Mouse (Mus musculus) c-Kit-positive CD71-negative TER-119-negative erythroid progenitor cells, embryonic 14.5 days (primary cell): Measurements from ENCODE around the gene Lin28a.
"Not testable (repeated sequence)": the region's sequence is repeated elsewhere in the genome, so short reads cannot be mapped to it uniquely, and the experiment has no call there.

ENCODE experiments used
- DNase-seq: peaks from one replicate; pipeline ENCODE4 v3.0.0-alpha.2; 2013; ENCODE audit warnings: low read depth

Lin28a gene

DNA sequence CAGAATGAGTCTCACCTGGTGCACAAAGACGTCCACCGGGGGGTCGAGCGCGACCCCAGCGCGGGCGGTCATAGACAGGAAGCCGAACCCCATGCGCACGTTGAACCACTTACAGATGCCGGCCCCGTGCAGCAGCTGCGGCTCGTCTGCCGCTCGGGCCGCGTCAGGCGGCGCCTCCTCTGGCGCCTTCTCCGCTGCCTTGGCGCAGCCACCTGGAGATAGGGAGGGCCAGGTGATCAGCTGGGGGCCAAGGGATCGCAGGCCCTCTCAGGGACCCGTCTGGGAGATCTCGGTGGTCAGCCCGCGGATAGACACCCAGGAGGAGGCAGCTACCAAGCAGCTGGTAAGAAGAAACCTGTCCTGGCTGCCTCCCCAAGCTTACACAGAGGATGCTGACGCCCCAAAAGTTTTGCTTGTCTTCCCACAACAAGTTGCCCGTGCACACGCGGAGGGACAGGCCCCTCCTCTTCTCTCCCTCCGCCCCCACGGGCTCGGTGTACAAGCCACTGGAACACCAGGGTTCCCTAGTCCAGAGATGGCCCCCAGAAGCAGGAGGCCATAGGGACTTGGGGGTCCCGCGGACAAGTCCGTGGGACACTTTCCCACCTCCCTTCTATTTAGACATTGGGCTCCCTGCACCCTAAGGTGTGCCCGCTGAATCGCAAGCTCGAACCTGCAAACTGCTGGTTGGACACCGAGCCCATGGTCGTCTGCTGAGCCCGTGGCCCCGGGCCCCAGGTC lies 433 bp downstream of the Lin28a start:
- DNase-seq: no peak

DNA sequence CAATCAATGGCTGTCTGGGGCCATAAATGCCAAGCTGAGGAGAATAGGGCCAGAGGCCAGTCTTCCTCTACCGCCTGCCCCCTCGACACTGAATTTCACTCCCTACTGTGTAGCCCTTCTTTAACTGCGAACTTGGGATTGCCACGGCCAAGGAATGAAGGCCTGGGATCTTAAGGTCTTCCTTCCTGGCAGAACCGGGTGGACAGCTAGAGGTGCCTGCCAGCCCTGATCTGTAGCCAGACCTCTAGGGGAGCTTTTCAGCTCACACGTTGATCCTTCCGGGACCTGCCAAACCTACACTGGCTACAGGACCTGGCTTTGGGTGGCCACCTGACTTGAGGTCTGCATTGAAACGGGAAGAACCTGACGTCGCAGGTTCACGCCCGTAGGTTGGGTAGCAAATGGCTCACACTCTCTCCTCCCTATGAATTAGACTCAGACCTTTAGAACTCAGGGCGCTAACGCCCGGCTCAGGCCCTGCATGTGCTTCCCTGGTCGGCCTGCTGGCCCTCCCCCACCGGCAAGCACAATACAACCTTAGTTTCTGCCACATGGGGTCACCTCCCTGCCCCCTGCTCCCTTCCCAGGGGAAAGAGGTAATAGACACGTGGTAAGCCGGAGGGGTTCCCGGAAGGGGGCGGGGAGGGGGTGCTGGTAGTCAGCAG lies 1.3 kb downstream of the Lin28a start:
- DNase-seq: no peak

DNA sequence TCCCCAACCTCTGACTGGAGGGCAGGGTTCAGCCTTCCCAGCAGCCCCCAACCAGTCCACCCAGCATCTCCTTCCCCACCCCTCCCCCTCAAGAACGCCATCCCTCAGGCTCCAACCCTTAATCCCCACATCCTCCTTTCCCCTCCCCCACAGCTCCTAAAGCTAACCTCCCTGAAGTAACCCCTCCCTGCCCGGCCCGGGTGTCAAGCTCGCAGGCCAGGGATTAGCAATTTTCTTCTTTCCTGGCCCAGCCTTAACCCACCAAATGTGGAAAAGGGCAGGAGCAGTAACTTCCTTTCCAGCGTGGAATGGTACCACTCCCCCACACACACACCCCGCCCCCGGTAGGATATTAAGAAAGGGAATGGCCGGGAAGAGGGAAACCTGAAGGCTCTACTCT lies 1.9 kb downstream of the Lin28a start:
- no peak for DNase-seq

DNA sequence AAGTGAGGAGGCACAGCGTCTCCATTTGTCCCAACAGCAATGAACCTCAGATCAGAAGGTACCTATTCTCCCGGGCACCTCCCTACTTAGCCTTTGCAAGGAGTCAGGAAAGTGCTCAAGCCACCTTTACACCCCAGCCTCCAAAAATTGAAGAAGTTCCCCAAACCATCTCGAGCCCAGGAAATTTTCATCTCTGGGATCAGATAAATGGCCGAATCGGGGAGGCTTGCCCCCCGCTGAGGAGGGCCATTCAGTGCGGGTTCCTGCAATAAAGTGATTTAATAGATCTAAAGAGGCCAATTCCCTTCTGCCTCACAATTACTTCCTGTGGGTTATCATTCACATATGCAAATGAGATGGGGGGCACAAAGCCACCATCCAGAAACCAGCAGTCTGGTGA lies 2.4 kb downstream of the Lin28a start:
- DNase-seq: no peak

DNA sequence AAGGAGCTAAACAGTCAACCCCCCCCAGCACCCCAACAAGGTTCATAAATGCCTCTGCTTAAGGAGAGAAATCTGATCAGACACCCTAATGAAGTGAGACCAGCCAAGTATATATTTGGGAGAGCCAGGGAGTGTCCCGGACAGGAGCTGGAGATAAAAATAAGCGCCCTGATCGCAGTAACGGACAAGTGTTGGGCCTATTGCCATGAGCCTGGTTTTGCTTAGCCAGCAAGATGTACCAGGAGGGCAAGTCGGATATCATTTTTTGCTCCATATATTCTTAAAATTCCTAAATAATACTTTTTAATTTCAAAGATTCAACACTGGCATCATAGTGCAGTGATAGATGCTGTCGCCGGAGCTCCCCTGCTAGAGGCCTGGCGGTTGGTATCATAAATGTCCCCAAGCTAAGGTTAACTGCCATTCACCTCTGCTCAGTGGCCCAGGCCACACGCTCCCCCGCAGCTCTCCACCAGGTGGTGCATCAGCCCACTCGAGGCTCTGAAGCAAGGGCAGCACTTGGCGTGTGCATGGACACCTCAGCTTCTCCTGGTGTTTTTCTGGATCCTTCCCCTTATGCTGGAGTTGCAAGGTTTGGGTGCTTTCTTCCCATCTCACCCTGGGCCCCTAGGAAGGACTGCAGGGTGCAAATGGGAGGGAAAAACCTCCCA lies 5.6 kb downstream of the Lin28a start:
- DNase-seq: no peak

DNA sequence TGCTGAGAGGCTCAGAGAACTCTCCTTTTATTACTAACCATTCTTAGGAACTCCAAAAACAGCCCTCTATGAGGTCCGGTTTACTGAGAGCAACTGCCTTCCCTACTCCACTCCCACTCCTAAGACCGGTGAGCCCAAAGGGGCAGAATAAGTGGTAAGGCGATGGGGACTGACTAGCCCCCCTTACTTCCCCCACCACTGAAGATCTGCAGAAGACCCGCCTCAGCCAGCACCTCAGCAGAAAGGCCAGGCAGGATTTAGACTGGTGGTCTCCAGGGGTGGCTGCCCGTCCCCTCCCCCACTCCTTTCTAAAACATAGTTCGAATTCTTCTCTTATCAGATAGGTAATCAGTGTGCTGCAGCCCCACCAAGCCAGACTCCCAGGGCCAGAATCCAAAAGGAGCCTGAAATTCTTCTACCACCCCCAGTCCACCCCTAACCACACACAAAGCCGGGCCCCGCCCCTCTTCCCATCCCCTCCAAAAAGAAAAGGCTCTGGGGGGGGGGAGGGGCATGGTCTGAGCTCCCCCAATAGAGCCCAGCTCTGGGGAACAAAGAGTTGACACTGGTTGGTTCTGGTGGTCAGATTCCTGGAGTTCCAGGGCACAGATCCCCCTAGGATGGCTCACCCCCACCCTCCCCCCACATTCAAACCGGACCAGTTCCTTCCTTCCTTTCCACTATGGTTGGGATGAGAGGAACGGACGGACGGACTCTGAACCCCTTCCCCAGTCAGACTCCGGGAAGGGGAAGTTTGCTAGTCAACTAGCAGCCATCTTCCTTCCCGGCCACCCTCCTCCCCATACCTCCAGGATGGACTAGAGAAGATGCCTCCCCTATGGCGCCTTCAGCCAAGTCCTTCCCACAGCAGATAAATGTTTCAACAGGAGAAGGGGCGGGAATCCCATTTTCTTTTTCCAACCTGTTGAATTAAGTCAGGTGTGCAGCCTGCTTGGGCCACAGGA lies 6.9 kb downstream of the Lin28a start:
- DNase-seq: no peak

DNA sequence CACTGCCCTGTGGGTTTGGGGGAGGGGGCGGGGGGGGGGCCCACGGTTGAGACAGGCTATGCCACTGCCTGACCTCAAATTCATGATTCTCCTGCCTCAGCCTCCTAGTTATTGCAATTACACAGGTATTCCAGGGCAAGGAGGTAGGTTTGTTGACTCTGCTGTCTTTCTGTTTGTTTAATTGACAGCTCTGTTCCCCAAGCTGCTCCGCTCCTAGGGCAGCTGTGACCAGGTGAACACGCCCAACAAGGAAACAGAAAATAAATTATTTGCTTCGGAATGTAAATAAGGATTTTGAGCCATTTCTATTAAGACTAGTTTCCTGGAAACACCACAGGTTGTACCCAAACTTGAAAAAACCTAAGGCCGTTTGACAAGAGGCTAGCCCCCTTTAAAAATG lies 8.9 kb downstream of the Lin28a start:
- DNase-seq: no peak

DNA sequence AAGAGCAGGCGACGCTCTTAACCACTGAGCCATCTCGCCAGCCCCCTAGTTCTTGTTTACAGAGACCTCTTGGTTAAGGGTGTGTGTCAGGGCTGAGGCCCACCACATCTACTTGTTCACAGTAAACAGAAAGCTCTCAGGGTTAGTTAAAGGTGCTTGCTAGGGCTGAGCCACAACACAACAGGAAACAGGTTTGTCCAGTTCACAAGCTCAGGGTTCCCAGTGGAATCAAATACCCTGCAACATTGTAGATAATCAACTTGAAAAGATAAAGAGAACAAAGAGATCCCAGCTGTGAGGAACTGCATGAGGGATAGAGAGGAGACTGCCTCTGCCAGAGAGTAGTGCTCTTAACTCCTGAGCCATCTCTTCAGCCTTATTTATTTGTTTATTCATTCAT lies 11.8 kb downstream of the Lin28a start:
- no peak for DNase-seq

DNA sequence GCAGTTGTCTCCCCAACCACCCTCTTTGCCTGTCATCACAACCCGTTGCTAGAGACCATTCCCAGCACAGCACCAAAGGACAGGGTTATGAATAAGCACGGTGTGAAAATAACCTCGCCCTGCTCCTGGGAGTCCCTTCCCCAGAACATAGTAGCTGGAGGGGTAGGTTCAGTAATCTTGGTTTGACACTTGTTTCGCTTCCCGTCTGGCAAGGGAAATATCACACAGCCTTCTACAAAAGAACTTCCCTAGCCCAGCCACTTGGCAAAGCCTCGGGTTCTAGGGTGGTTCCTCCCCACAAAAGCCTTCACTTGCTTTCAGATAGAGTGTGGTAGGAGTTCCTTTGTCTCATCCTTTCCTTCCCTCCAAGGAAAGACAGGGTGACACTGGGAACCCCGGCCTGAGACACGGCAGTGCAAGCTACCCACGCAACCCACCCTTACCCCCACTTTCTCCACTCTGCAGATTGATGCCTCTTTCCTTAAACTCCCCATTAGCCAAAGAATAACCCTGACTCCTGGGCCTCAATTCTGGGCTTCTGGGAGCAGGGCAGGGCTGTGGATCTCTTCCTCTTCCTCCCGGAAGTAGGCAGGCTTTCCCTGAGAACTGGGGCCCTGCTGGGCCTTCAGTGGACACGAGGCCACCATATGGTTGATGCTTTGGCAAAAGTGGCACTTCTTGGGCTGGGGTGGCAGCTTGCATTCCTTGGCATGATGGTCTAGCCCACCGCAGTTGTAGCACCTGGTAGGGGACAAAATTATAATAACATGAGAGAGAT lies 12.9 kb downstream of the Lin28a start:
- DNase-seq: no peak

DNA sequence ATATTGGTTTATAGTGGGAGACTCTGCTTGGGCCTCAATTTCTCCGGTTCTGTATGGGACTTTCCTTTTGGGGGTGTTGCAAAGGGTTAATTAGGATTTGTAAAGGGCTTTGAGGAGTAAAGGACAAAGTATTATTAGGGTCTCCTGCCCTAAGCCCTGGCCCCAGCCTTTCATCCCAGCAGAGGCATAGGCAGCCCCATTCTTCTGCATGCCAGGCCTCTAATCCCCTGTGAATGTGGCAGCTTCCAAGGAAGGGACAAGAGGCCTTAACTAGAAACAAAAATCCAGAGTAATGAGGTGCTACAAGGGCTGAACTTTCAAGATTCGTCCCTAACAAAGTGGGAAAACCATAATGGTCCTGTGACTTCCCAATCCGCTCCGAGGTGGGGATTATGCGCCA lies 15.7 kb downstream of the Lin28a start:
- DNase-seq: no peak

DNA sequence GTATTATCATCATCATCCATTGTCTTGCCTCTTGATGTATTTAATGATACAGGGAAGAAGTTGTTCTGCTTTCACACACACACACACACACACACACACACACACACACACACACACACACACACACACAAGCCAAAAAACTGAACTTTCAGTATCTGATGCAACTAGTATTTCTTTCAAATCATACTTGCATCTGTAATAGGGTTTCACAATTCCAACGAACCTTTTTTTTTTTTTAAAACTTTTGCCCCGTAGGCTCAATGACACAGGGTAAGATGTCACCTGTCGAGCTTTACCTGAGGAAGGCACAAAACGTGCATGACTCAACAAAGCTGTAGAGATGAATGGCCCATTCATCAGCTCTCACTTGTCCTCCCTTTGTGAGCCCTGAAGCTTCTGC lies 16.4 kb downstream of the Lin28a start:
- no peak for DNase-seq

DNA sequence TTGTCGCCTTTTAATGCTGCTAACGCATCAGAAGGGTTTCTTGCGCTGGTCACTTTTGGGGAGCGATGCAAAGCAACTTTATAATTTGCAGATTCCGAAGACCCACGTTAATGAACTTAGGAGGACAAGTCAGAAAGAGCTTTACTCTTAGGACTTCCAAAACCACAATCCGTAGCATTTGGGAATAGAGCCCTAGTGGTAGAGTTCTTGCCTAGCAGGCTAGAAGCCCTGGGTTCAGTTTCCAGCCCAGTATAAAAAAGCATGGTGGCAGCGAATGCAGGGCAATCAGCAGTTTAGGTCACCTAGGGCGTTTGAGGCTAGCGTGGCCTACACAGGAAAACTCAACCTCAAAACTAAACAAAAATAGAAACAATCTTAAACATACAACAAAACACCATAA lies 16.9 kb downstream of the Lin28a start:
- no peak for DNase-seq

DNA sequence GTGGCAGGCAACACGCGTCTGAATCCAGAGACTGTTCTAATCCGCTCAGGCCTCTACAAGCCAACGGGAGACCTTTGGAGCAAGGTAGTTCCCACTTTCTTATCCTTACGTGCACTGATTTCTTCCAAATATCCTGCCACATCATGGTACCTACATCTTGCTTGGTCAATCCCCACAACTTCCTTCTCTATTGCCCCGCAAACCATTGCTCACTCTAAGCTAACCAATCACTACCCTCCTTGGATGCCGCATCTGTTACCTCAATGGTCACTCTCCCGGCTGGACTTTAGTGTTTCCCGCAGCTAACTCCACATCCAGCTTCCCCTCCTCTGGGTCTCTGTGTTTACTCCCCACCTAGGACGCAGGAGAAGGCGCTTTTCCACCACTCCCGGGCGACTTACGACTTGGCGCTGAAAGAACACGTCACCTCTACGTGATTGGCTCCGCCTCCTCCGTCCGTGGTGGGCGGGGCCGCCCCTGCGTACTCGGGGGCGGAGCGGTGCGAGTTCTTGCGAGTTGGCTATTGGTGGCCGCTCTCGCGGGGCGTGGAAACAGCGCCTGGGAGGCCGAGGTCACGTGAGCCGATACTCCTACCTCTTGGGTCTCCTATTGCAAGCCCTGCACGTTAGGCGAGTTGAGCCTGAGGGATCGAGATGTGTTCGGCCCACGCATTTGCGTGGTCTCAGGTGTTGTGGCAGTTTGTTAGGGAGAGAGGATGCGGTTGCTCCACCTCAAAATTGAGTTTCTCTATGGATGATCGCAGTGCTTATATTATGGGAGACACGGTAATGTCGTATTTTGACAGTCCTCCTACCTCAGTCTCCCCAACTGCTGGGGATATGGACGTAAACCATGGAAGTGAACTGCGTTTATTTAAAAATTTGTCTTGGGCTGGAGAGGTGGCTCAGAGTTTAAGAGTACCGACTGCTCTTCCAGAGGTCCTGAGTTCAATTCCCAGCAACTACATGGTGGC lies 17.9 kb downstream of the Lin28a start, which contains the start of gene Dhdds:
Gene Dhdds, minus strand, starts transcription at position 453 of the 973 bp plus-strand sequence.
- peak; percentile 97 for DNase-seq

DNA sequence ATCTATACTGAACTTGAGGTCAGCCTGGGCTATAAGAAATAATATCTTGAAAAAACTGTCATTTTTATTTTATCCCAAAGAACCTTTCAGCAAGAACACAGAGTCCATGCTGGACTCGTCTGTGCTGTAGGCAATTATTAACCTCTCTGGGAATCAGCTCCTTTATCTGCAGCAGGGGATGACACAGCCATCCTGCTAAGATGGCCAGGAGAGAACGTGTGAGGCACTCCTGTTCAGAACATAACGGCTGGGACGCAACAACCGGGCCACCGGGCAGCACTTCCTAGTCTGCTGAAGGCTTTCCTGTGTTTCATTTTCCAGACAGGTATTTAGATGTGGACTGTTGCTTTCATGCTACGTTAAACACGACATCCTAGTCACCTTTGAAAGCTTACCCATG lies 23.9 kb downstream of the Lin28a start:
- no peak for DNase-seq

DNA sequence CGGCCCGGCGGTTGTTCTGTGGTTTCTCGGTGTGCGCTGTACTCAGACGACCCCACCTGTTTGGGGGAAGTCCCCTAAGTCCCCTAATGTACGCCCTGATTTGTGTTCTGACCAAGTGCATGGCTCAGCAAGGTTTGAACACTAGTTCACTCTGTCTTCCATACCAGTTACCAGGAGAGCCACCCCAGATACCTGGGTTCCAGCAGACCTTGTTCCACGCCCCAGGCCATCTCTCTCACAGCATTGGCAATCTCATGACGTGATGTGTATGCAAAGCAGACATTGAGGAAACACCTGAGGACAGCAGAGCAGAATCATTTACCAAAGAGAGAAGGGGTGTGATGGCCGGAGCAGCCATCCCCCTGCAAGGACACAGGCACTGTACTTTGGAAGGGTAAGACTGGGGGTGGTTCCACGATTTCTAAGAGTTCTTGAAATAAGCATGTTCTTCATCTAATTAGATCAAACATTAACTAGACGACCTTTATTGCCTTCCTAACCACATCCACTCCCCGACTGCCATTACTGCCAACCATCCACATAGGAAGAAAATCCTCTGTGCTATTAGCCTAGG lies 27.5 kb downstream of the Lin28a start:
- DNase-seq: no peak

DNA sequence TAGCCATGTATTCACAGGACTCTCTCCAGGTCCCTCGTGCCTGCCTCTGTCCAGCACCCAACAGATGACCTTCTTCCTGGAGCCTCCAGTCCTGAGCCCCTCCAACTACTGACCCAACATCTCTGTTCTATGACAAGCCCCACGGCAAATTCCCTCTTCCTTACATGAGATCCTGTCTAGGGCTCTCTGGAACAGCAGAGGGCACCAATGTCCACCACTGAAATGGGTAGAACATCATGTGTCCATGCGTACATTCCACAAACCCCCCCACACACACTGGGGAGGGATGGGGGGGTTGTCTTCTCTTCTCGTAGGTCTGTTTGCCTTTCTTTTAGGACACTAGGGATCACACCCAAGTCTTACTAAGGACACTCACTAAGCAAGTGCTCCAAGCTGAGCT lies 28.6 kb downstream of the Lin28a start:
- no peak for DNase-seq

DNA sequence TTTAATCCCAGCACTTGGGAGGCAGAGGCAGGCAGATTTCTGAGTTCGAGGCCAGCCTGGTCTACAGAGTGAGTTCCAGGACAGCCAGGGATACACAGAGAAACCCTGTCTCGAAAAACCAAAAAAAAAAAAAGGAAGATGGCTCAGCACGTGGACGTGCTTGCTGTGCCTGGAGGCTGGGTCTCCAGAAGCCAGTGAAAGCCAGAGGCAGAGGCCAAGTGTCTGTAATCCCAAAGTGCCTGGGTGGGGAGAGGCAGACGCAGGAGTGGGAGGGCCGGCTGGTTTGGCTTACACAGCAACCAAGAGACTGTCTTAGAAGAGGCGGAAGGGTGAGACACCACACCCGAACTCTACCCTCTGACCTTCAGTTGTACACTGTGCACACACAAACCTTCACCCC lies 30.4 kb downstream of the Lin28a start:
- not testable (repeated sequence) for DNase-seq

DNA sequence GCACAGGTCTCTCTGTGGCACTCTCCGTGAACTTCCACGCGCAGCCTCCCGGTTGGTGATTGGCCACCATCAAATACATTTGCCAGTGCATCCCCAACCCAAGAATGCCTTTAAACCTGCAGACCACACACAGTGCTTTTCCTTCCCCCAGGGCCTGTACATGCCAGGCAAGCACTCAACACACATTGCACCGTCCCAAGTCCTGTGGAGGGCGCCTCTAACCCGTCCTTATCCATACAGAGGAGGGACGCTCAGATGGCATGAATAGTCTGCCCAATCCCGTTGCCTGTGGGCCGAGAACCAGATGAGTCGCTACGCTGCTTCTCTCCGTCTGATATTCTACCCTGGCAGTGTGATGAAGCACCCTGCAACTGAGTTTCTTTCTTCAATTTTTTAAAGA lies 35.7 kb downstream of the Lin28a start:
- DNase-seq: no peak

DNA sequence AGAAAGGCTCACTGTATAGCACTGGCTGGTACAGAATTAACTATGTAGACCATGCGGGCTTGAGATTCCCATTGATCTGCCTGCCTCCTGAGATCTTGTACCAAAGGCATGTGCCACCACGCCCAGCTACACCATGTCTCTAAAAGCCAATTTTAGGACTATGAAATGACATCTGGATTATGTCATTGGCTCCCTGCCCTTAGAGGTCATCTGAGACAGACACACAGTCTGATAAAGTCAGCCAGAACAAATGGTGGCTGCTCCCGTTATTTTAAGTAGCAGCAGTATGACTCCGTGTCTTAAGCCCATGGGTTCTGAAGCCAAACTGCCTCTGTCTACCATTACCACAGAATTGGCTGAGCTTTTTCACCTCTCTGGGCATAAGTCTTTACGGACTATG lies 38.1 kb downstream of the Lin28a start:
- no peak for DNase-seq
